Mouse (Mus musculus) effector memory CD4-positive, alpha-beta T cell, adult 5 months (primary cell): ENCODE results near the gene Krt1. TPM values are rescaled to one million over a fixed set of nuclear protein-coding genes. Genes with fewer than 3 reads are reported as not detected.

Experiments used
- polyA plus RNA-seq: library from polyadenylated mRNA; unstranded; fragments of 100-300 nt; shearing (Covaris generic); gene quantifications from one replicate; pipeline ENCODE4 v1.2.1, GENCODE M21; 2017

The Krt1 gene
- 0.62 TPM for polyA plus RNA-seq

DNA sequence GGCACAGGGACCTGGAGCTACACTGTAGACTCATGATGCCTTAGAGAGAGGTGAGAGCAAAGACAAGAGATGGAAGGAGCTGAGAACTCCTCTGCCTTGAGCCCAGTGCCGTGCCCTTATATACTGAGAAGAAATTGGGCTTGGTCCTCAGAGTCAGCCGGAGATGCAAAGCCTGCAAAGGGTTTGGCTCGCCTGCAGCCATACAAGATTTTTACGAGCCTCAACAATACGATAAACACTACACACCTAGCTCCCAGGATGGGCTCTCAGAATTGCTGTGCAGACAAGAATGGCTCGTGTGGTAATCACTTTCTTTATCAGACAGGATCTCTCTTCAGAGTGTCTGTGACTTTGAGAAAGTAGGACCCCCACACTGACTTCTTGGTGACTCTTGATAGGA lies at the start of gene Krt1:
Gene Krt1 (minus strand): TSS at position 101 of the 400 bp plus-strand sequence.

GRCm38 (mm10) chr15:101892820-101893219 lies 42.2 kb upstream of the Krt1 start, which contains the start of gene Krt76:
Gene Krt76, minus strand, starts transcription at chr15:101892920.

GRCm38 (mm10) chr15:101869431-101869830 lies 18.8 kb upstream of the Krt1 start, which contains the start of gene Krt77:
Gene Krt77, minus strand, starts transcription at chr15:101869705.

GRCm38 (mm10) chr15:101817875-101818274 lies 32.7 kb downstream of the Krt1 start, which contains the start of gene Krt2:
Gene Krt2, minus strand, starts transcription at chr15:101818169.

DNA sequence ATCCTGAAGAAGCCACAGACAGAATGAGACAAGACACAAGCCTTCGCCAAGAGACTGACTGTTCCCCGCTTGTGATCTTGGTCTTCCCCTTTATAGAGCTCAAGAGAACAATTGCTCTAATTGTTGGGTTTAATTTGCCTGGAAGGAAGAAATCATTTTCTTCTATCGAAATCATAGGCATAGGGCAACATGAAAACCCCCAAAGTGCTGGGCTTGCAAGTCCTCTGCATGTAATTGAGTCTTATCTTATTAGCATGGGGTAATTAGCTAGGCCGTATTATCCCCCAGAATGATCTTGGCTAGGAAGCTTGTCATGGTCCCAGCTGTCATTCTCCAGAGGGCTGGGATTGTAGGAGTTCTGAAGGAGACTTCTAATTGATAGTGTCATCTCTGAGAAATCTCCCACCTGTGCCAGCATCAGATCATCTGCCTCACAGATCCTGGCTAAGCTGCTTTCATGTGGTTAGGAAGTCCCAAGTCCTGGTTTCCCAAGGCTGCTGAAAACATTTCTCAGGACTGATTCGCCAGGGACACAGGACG lies 48.2 kb downstream of the Krt1 start, which contains the start of gene Krt73:
Gene Krt73 (minus strand): TSS at position 51 of the 540 bp plus-strand sequence.

Other genes with a start within 250 kb of the Krt1 start
- gene Gm5414, start 222.6 kb downstream of the Krt1 start, polyA plus RNA-seq: not detected
- gene Gm5478, start 203.4 kb downstream of the Krt1 start, polyA plus RNA-seq: not detected
- gene Krt6b, start 170.5 kb downstream of the Krt1 start, polyA plus RNA-seq: not detected
- gene Krt6a, start 156.5 kb downstream of the Krt1 start, polyA plus RNA-seq: not detected
- gene Krt5, start 137.9 kb downstream of the Krt1 start, polyA plus RNA-seq: not detected
- gene Krt71, start 107.7 kb downstream of the Krt1 start, polyA plus RNA-seq: not detected
- not detected for gene Krt72, start 64.3 kb downstream of the Krt1 start, polyA plus RNA-seq
- not detected for gene Krt73, start 48.4 kb downstream of the Krt1 start, polyA plus RNA-seq
- gene Krt2, start 32.6 kb downstream of the Krt1 start, polyA plus RNA-seq: not detected
- not detected for gene Krt77, start 18.9 kb upstream of the Krt1 start, polyA plus RNA-seq
- gene Krt76, start 42.1 kb upstream of the Krt1 start, polyA plus RNA-seq: not detected
- not detected for gene Krt4, start 73.9 kb upstream of the Krt1 start, polyA plus RNA-seq
- not detected for gene Krt79, start 89.5 kb upstream of the Krt1 start, polyA plus RNA-seq
- not detected for gene Krt78, start 103.5 kb upstream of the Krt1 start, polyA plus RNA-seq
- gene Krt8, start 153.7 kb upstream of the Krt1 start, polyA plus RNA-seq: not detected
- not detected for gene Krt18, start 177.4 kb upstream of the Krt1 start, polyA plus RNA-seq
- gene Eif4b, start 223.0 kb upstream of the Krt1 start, polyA plus RNA-seq: 90.3 TPM
- 3.1 TPM for gene Tns2, start 249.6 kb upstream of the Krt1 start, polyA plus RNA-seq